Mouse (Mus musculus) MEL (cell line): Measurements from ENCODE around the gene Fam166b. TPM values are rescaled to one million over a fixed set of nuclear protein-coding genes. Genes with fewer than 3 reads are reported as not detected.

Experiments
- DNase-seq: peaks from one replicate; pipeline ENCODE4 v3.0.0; 2011; ENCODE audit warnings: low read depth, low spot score
- H3K27ac ChIP-seq: 2 replicates; pipeline ENCODE4 v1.5.1; 2012; ENCODE audit warnings: low read depth, mild to moderate bottlenecking, control low read depth, low read length, moderate library complexity; ENCODE audit not compliant: control insufficient read depth
- H3K27me3 ChIP-seq, 2 experiments: fragments of 150-350 bp in 1 of 2; sonication (generic) in 1 of 2; 2 replicates each; pipeline ENCODE4 v1.6.1; 2012; ENCODE audit warnings: low read length in 2 of 2, mild to moderate bottlenecking in 2 of 2, improper control_type of control experiment in 1 of 2, moderate library complexity in 1 of 2; ENCODE audit not compliant: insufficient read depth in 2 of 2, control insufficient read depth in 1 of 2
- H3K36me3 ChIP-seq, 2 experiments: 2 replicates each; pipeline ENCODE4 v1.6.1; 2012 to 2014; ENCODE audit warnings: low read length in 2 of 2, improper control_type of control experiment in 1 of 2, inconsistent platforms in 1 of 2, mild to moderate bottlenecking in 1 of 2; ENCODE audit not compliant: insufficient read depth in 2 of 2, control insufficient read depth in 1 of 2
- H3K4me1 ChIP-seq, 2 experiments: fragments of 150-350 bp in 1 of 2; sonication (generic) in 1 of 2; 2 replicates each; pipeline ENCODE4 v1.6.1; 2012; ENCODE audit warnings: low read length in 2 of 2, improper control_type of control experiment in 1 of 2, mild to moderate bottlenecking in 1 of 2; ENCODE audit not compliant: insufficient read depth in 2 of 2, control insufficient read depth in 1 of 2
- H3K4me3 ChIP-seq, 2 experiments: fragments of 150-350 bp in 1 of 2; sonication (generic) in 1 of 2; 2 replicates each; pipeline ENCODE4 v1.5.1; 2012; ENCODE audit warnings: low read depth in 2 of 2, low read length in 2 of 2, mild to moderate bottlenecking in 2 of 2, moderate library complexity in 2 of 2, control low read depth in 1 of 2, improper control_type of control experiment in 1 of 2; ENCODE audit not compliant: control insufficient read depth in 1 of 2, insufficient read depth in 1 of 2
- H3K79me2 ChIP-seq: 2 replicates; pipeline ENCODE4 v1.6.1; 2012; ENCODE audit warnings: mild to moderate bottlenecking, low read length, moderate library complexity; ENCODE audit not compliant: control insufficient read depth, poor library complexity, insufficient read depth
- H3K9ac ChIP-seq: 2 replicates; pipeline ENCODE4 v1.6.1; 2012; ENCODE audit warnings: low read depth, mild to moderate bottlenecking, control low read depth, low read length, moderate library complexity; ENCODE audit not compliant: control insufficient read depth, poor library complexity, severe bottlenecking
- H3K9me3 ChIP-seq: fragments of 150-350 bp; sonication (generic); replicated peaks from 2 replicates; pipeline ENCODE4 v1.6.1; 2012; ENCODE audit warnings: mild to moderate bottlenecking, low read length, improper control_type of control experiment, moderate library complexity; ENCODE audit not compliant: insufficient read depth
- CTCF ChIP-seq, 3 experiments: IDR thresholded peaks in 2 of 3; conservative IDR thresholded peaks in 1 of 3; 2 replicates each; pipeline ENCODE4 v1.5.1; 2011 to 2012; ENCODE audit warnings: low read length in 3 of 3, low read depth in 2 of 3, mild to moderate bottlenecking in 2 of 3, improper control_type of control experiment in 1 of 3, inconsistent platforms in 1 of 3, mixed read lengths in 1 of 3, moderate library complexity in 1 of 3; ENCODE audit not compliant: control insufficient read depth in 1 of 3, insufficient read depth in 1 of 3, poor library complexity in 1 of 3, severe bottlenecking in 1 of 3
- E2F4 ChIP-seq: IDR thresholded peaks from 2 replicates; pipeline ENCODE4 v1.6.1; 2011; ENCODE audit warnings: low read depth, low read length, improper control_type of control experiment, borderline replicate concordance
- ETS1 ChIP-seq: IDR thresholded peaks from 2 replicates; pipeline ENCODE4 v1.6.1; 2012; ENCODE audit warnings: low read depth, mild to moderate bottlenecking, inconsistent platforms, low read length, improper control_type of control experiment, moderate library complexity
- GABPA ChIP-seq: IDR thresholded peaks from 2 replicates; pipeline ENCODE4 v1.6.1; 2012; ENCODE audit warnings: low read depth, mild to moderate bottlenecking, inconsistent platforms, low read length, improper control_type of control experiment, moderate library complexity
- GATA1 ChIP-seq: IDR thresholded peaks from 2 replicates; pipeline ENCODE4 v1.6.1; 2011; ENCODE audit warnings: low read depth, low read length, improper control_type of control experiment
- HCFC1 ChIP-seq: IDR thresholded peaks from 2 replicates; pipeline ENCODE4 v1.6.1; 2012; ENCODE audit warnings: low read depth, mild to moderate bottlenecking, inconsistent platforms, low read length, improper control_type of control experiment, moderate library complexity
- JUND ChIP-seq: IDR thresholded peaks from 2 replicates; pipeline ENCODE4 v1.6.1; 2011; ENCODE audit warnings: low read depth, mild to moderate bottlenecking, improper control_type of control experiment, low read length
- KAT2A ChIP-seq: conservative IDR thresholded peaks from 2 replicates; pipeline ENCODE4 v1.6.1; 2012; ENCODE audit warnings: low read depth, low read length, improper control_type of control experiment, inconsistent platforms
- MAX ChIP-seq: IDR thresholded peaks from 2 replicates; pipeline ENCODE4 v1.6.1; 2011; ENCODE audit warnings: low read length, improper control_type of control experiment
- MEF2A ChIP-seq: IDR thresholded peaks from 2 replicates; pipeline ENCODE4 v1.6.1; 2014; ENCODE audit warnings: low read depth, mild to moderate bottlenecking, inconsistent platforms, low read length, improper control_type of control experiment; ENCODE audit not compliant: poor library complexity, insufficient replicate concordance, severe bottlenecking; ENCODE audit errors: extremely low read depth
- MYB ChIP-seq: IDR thresholded peaks from 2 replicates; pipeline ENCODE4 v1.6.1; 2011; ENCODE audit warnings: mild to moderate bottlenecking, low read depth, low read length, improper control_type of control experiment
- NRF1 ChIP-seq: IDR thresholded peaks from 2 replicates; pipeline ENCODE4 v1.6.1; 2014; ENCODE audit warnings: low read depth, mild to moderate bottlenecking, inconsistent platforms, low read length, improper control_type of control experiment, moderate library complexity; ENCODE audit not compliant: poor library complexity, insufficient read depth, severe bottlenecking
- POLR2A ChIP-seq, 2 experiments: IDR thresholded peaks; 2 replicates each; pipeline ENCODE4 v1.6.1; 2011 to 2012; ENCODE audit warnings: low read length in 2 of 2, mild to moderate bottlenecking in 2 of 2, control low read depth in 1 of 2, improper control_type of control experiment in 1 of 2, low read depth in 1 of 2, moderate library complexity in 1 of 2; ENCODE audit not compliant: control insufficient read depth in 1 of 2, insufficient read depth in 1 of 2, poor library complexity in 1 of 2
- POLR2AphosphoS5 ChIP-seq: IDR thresholded peaks from 2 replicates; pipeline ENCODE4 v1.6.1; 2012; ENCODE audit warnings: low read depth, borderline replicate concordance, mild to moderate bottlenecking, inconsistent platforms, low read length, moderate library complexity, mixed read lengths
- RCOR1 ChIP-seq: IDR thresholded peaks from 2 replicates; pipeline ENCODE4 v1.6.1; 2012; ENCODE audit warnings: low read depth, mild to moderate bottlenecking, inconsistent platforms, low read length, improper control_type of control experiment
- SIN3A ChIP-seq: IDR thresholded peaks from 2 replicates; pipeline ENCODE4 v1.6.1; 2012; ENCODE audit warnings: low read length, improper control_type of control experiment, inconsistent platforms
- TAL1 ChIP-seq: IDR thresholded peaks from 2 replicates; pipeline ENCODE4 v1.6.1; 2012; ENCODE audit warnings: mild to moderate bottlenecking, inconsistent platforms, low read length, moderate library complexity, mixed read lengths
- TCF12 ChIP-seq: IDR thresholded peaks from 2 replicates; pipeline ENCODE4 v1.6.1; 2014; ENCODE audit warnings: low read depth, mild to moderate bottlenecking, inconsistent platforms, low read length, improper control_type of control experiment, moderate library complexity
- UBTF ChIP-seq: IDR thresholded peaks from 2 replicates; pipeline ENCODE4 v1.6.1; 2012; ENCODE audit warnings: low read depth, mild to moderate bottlenecking, inconsistent platforms, low read length, improper control_type of control experiment, moderate library complexity, borderline replicate concordance; ENCODE audit not compliant: insufficient read depth
- ZC3H11A ChIP-seq: IDR thresholded peaks from 2 replicates; pipeline ENCODE4 v1.6.1; 2012; ENCODE audit warnings: low read depth, mild to moderate bottlenecking, inconsistent platforms, low read length, improper control_type of control experiment
- ZKSCAN1 ChIP-seq: IDR thresholded peaks from 2 replicates; pipeline ENCODE4 v1.6.1; 2012; ENCODE audit warnings: low read depth, mild to moderate bottlenecking, inconsistent platforms, low read length, improper control_type of control experiment, moderate library complexity
- ZMIZ1 ChIP-seq: IDR thresholded peaks from 2 replicates; pipeline ENCODE4 v1.6.1; 2012; ENCODE audit warnings: low read depth, mild to moderate bottlenecking, inconsistent platforms, low read length, improper control_type of control experiment, moderate library complexity
- ZNF384 ChIP-seq: IDR thresholded peaks from 2 replicates; pipeline ENCODE4 v1.6.1; 2012; ENCODE audit warnings: low read depth, mild to moderate bottlenecking, inconsistent platforms, low read length, improper control_type of control experiment
- polyA plus RNA-seq, 2 experiments: library from polyadenylated mRNA; stranded (reverse) in 1 of 2; unstranded in 1 of 2; fragments of >175 nt in 1 of 2; fragments of >200 nt in 1 of 2; gene quantifications; 2 replicates each; pipeline versions ENCODE4 v1.2.1 to v1.2.4; 2012; ENCODE audit warnings: low replicate concordance in 2 of 2, low read depth in 1 of 2; ENCODE audit not compliant: insufficient read length in 2 of 2, insufficient read depth in 1 of 2, missing spikeins in 1 of 2
- total RNA-seq: library from RNA; depleted of rRNA; stranded (reverse); fragments of 300-350 nt; gene quantifications from 2 replicates; pipeline ENCODE4 v1.2.3, GENCODE M21; 2012

Gene Fam166b
- total and polyA plus RNA-seq, 3 experiments: not detected

GRCm38 (mm10) chr4:43423267-43423934 is 5.5 kb downstream of the Fam166b start:
- H3K36me3 ChIP-seq: peaks cover 0 to 18% of the 10 kb centered on the region in 2 experiments; a peak in 3 of 4 replicates
- no peak overlapping the region for H3K9ac ChIP-seq
- no peak overlapping the region for H3K27ac ChIP-seq
- no peaks in the 10 kb centered on the region for H3K79me2 ChIP-seq
- DNase-seq: no peak
- H3K4me1 ChIP-seq: peaks cover 2 to 19% of the 10 kb centered on the region in 2 experiments; a peak in 3 of 4 replicates
- no peaks in the 10 kb centered on the region for H3K27me3 ChIP-seq
- H3K4me3 ChIP-seq: no peak overlapping the region
- TF ChIP-seq ZKSCAN1 (no peak), ZNF384 (no peak), POLR2AphosphoS5 (no peak)
- no peaks in the 10 kb centered on the region for H3K9me3 ChIP-seq

- no peaks in the 10 kb centered on the region for H3K27me3 ChIP-seq
- DNase-seq: no peak
- no peaks in the 10 kb centered on the region; the same call in 1 of the 2 replicates for H3K79me2 ChIP-seq
- H3K9me3 ChIP-seq: no peaks in the 10 kb centered on the region
- H3K27ac ChIP-seq: no peak overlapping the region
- peaks cover 0 to 28% of the 10 kb centered on the region in 2 experiments; a peak in 3 of 4 replicates for H3K36me3 ChIP-seq
- H3K4me3 ChIP-seq: no peak overlapping the region
- H3K4me1 ChIP-seq: peaks cover 8 to 29% of the 10 kb centered on the region in 2 experiments; a peak in 3 of 4 replicates
- H3K9ac ChIP-seq: no peak overlapping the region
- TF ChIP-seq E2F4: no peak
Observed at GRCm38 (mm10) chr4:43421632-43422240, 7.2 kb downstream of the Fam166b start.

- Histone ChIP-seq H3K4me1 (peaks cover 9 to 33% of the 10 kb centered on the region in 2 experiments), H3K79me2 (no peaks in the 10 kb centered on the region; the same call in 1 of the 2 replicates), H3K4me3 (no peak overlapping the region), H3K36me3 (peaks cover 0 to 30% of the 10 kb centered on the region in 2 experiments; a peak in 3 of 4 replicates), H3K27me3 (no peaks in the 10 kb centered on the region), H3K27ac (no peak overlapping the region), H3K9ac (no peak overlapping the region), H3K9me3 (no peaks in the 10 kb centered on the region)
- DNase-seq: peak; percentile 88
- TF ChIP-seq JUND (no peak), GATA1 (0 out of 2 replicates have a peak, but pooled peaks have one; percentile 24), E2F4 (no peak), KAT2A (no peak), TCF12 (no peak), POLR2AphosphoS5 (no peak), NRF1 (no peak), MEF2A (no peak), ZC3H11A (peak; percentile 97), MAX (no peak), SIN3A (peak; percentile 44; the same call in 1 of the 2 replicates), GABPA (no peak), ETS1 (no peak), HCFC1 (no peak), RCOR1 (no peak), UBTF (no peak), MYB (no peak), CTCF (IDR thresholded peaks at IDR 0.05 in 2 of 3, conservative IDR thresholded peaks at IDR 0.05 in 1 of 3; ENCODE audit: control insufficient read depth in 1 of 3, insufficient read depth in 1 of 3, low read depth in 2 of 3, low read length in 3 of 3, poor library complexity in 1 of 3, severe bottlenecking in 1 of 3) (peak; percentile 84 to 95 (median 85)), ZMIZ1 (no peak), POLR2A (IDR thresholded peaks at IDR 0.05; ENCODE audit: control insufficient read depth in 1 of 2, insufficient read depth in 1 of 2, low read depth in 1 of 2, low read length in 2 of 2, poor library complexity in 1 of 2) (no peak), TAL1 (no peak)
Observed at GRCm38 (mm10) chr4:43420305-43420704, 8.6 kb downstream of the Fam166b start.
